Mouse (Mus musculus) left cerebral cortex, postnatal 36 days (tissue): Measurements from ENCODE around the gene St6gal1. TPM values are rescaled to one million over a fixed set of nuclear protein-coding genes. Genes with fewer than 3 reads are reported as not detected.

ENCODE experiments used
- DNase-seq, 2 experiments: peaks; one replicate each; pipeline ENCODE4 v3.0.0; 2021 to 2022; ENCODE audit warnings: low spot score in 2 of 2, mixed read lengths in 1 of 2
- intact Hi-C: fragments of 180-260 bp; cut with DNase I; formaldehyde crosslinking; loops from one replicate; pipeline ENCODE4 v1.15.1; 2025
- total RNA-seq, 2 experiments: library from RNA; stranded (reverse); gene quantifications; 2 replicates each; pipeline ENCODE4 v1.2.3; 2021

St6gal1 gene
- total RNA-seq, 2 experiments from 2014 or later = 15.5 to 17.3 TPM

GRCm38 (mm10) chr16:23287312-23288040 is 62.9 kb downstream of the St6gal1 start:
- no peak for DNase-seq
- intact Hi-C loops = no loop called here

- DNase-seq = no peak
- intact Hi-C loops = no loop called here
Observed at GRCm38 (mm10) chr16:23288103-23288502, 63.6 kb downstream of the St6gal1 start.

- intact Hi-C loops = no loop called here
- DNase-seq = no peak
Observed at GRCm38 (mm10) chr16:23289424-23289823, 64.9 kb downstream of the St6gal1 start.

- intact Hi-C loops = no loop called here
- no peak for DNase-seq
Observed at GRCm38 (mm10) chr16:23290171-23290570, 65.6 kb downstream of the St6gal1 start.

GRCm38 (mm10) chr16:23291521-23291920 is 67.0 kb downstream of the St6gal1 start:
- intact Hi-C loops = no loop called here
- DNase-seq = no peak

- intact Hi-C loops = no loop called here
- DNase-seq = no peak
Observed at GRCm38 (mm10) chr16:23294236-23294635, 69.7 kb downstream of the St6gal1 start.

- intact Hi-C loops = no loop called here
- no peak for DNase-seq
Observed at GRCm38 (mm10) chr16:23294747-23295146, 70.2 kb downstream of the St6gal1 start.

GRCm38 (mm10) chr16:23295720-23296119 is 71.2 kb downstream of the St6gal1 start:
- intact Hi-C loops = no loop called here
- no peak for DNase-seq

GRCm38 (mm10) chr16:23296721-23297120 is 72.2 kb downstream of the St6gal1 start:
- no peak for DNase-seq
- intact Hi-C loops = no loop called here

- intact Hi-C loops = no loop called here
- DNase-seq = no peak
Observed at GRCm38 (mm10) chr16:23298441-23298840, 73.9 kb downstream of the St6gal1 start.

GRCm38 (mm10) chr16:23298911-23299310 is 74.4 kb downstream of the St6gal1 start:
- no peak for DNase-seq
- intact Hi-C loops = no loop called here

- DNase-seq = no peak
- intact Hi-C loops = no loop called here
Observed at GRCm38 (mm10) chr16:23299904-23300740, 75.6 kb downstream of the St6gal1 start.

- no peak for DNase-seq
- intact Hi-C loops = no loop called here
Observed at GRCm38 (mm10) chr16:23301762-23302161, 77.2 kb downstream of the St6gal1 start.

GRCm38 (mm10) chr16:23305830-23306623 is 81.5 kb downstream of the St6gal1 start:
- intact Hi-C loops = no loop called here
- no peak for DNase-seq

- no peak for DNase-seq
- intact Hi-C loops = no loop called here
Observed at GRCm38 (mm10) chr16:23307142-23307968, 82.8 kb downstream of the St6gal1 start.

- no peak for DNase-seq
- intact Hi-C loops = no loop called here
Observed at GRCm38 (mm10) chr16:23308012-23308554, 83.5 kb downstream of the St6gal1 start.

- intact Hi-C loops = no loop called here
- no peak for DNase-seq
Observed at GRCm38 (mm10) chr16:23309080-23309479, 84.5 kb downstream of the St6gal1 start.

- no peak for DNase-seq
- intact Hi-C loops = no loop called here
Observed at GRCm38 (mm10) chr16:23312604-23313003, 88.1 kb downstream of the St6gal1 start.

GRCm38 (mm10) chr16:23314790-23315189 is 90.2 kb downstream of the St6gal1 start:
- DNase-seq = no peak
- intact Hi-C loops = no loop called here
